Mouse (Mus musculus) kidney, postnatal 0 days (tissue): ENCODE data around the gene Fchsd2. TPM values are rescaled to one million over a fixed set of nuclear protein-coding genes. Genes with fewer than 3 reads are reported as not detected.

Experiments used
- ATAC-seq: fragments of 200-750 bp; cut with Nextera tagmentation; replicated peaks from 2 replicates; pipeline ENCODE4 v1.8.0; 2017; ENCODE audit warnings: low read depth, moderate number of reproducible peaks, moderate TSS enrichment, moderate library complexity; ENCODE audit not compliant: low FRiP score
- DNase-seq: peaks from one replicate; pipeline ENCODE4 v3.0.0-alpha.2; 2016; ENCODE audit warnings: low spot score
- H3K27ac ChIP-seq: fragments of 300-500 bp; sonication (generic); 2 replicates; pipeline ENCODE4 v1.5.1; 2014; ENCODE audit warnings: mild to moderate bottlenecking
- H3K27me3 ChIP-seq: fragments of 300-500 bp; sonication (generic); 2 replicates; pipeline ENCODE4 v1.6.1; 2014; ENCODE audit warnings: low read length, mixed read lengths; ENCODE audit not compliant: insufficient read depth
- H3K36me3 ChIP-seq: fragments of 300-500 bp; sonication (generic); 2 replicates; pipeline ENCODE4 v1.6.1; 2014; ENCODE audit warnings: low read length, mixed read lengths; ENCODE audit not compliant: insufficient read depth
- H3K4me1 ChIP-seq: fragments of 300-500 bp; sonication (generic); replicated peaks from 2 replicates; pipeline ENCODE4 v1.6.1; 2014; ENCODE audit warnings: antibody characterized with exemption, low read length, mixed read lengths; ENCODE audit not compliant: insufficient read depth
- H3K4me2 ChIP-seq: fragments of 300-500 bp; sonication (generic); 2 replicates; pipeline ENCODE4 v1.6.1; 2014; ENCODE audit warnings: mild to moderate bottlenecking, low read length, moderate library complexity, mixed read lengths
- H3K4me3 ChIP-seq: fragments of 300-500 bp; sonication (generic); replicated peaks from 2 replicates; pipeline ENCODE4 v1.5.1; 2014; ENCODE audit warnings: low read depth, low read length
- H3K9ac ChIP-seq: fragments of 300-500 bp; sonication (generic); 2 replicates; pipeline ENCODE4 v1.6.1; 2014; ENCODE audit warnings: low read depth, low read length
- H3K9me3 ChIP-seq: fragments of 300-500 bp; sonication (generic); replicated peaks from 2 replicates; pipeline ENCODE4 v1.6.1; 2016; ENCODE audit warnings: low read length, inconsistent platforms, mixed read lengths
- CTCF ChIP-seq: IDR thresholded peaks from 2 replicates; pipeline ENCODE4 v1.5.1; 2016; ENCODE audit warnings: antibody characterized with exemption, low read depth, mild to moderate bottlenecking, moderate library complexity
- WGBS: fragments of 180-500 bp; shearing (Covaris S2); extraction: QIAGEN DNeasy Blood & Tissue Kit; methylation state at CpG from one replicate; pipeline ENCODE4 v1.1.7; 2014; 5-methylcytosine and 5-hydroxymethylcytosine counted together
- polyA plus RNA-seq: library from polyadenylated mRNA; unstranded; fragments of >200 nt; fragmentation: Nextera tagmentation; extraction: Ambion mirVana; gene quantifications from 2 replicates; pipeline ENCODE4 v1.2.1, GENCODE M21; 2015

Fchsd2 gene
- polyA plus RNA-seq, 1 experiment from 2014 or later: 15.9 TPM

GRCm38 (mm10) chr7:101160266-101160665 lies 67.6 kb downstream of the Fchsd2 start:
- no peaks in the 10 kb centered on the region for H3K9me3 ChIP-seq
- no peak overlapping the region for H3K4me3 ChIP-seq
- TF ChIP-seq CTCF: no peak
- DNase-seq: no peak
- no peak overlapping the region for H3K9ac ChIP-seq
- H3K36me3 ChIP-seq: no peaks in the 10 kb centered on the region
- H3K27me3 ChIP-seq: no peaks in the 10 kb centered on the region
- H3K27ac ChIP-seq: no peak overlapping the region
- no peak overlapping the region for H3K4me2 ChIP-seq
- no peak for ATAC-seq
- 56% methylated on average over 2 of the region's 2 CpGs for WGBS
- no peaks in the 10 kb centered on the region for H3K4me1 ChIP-seq

DNA sequence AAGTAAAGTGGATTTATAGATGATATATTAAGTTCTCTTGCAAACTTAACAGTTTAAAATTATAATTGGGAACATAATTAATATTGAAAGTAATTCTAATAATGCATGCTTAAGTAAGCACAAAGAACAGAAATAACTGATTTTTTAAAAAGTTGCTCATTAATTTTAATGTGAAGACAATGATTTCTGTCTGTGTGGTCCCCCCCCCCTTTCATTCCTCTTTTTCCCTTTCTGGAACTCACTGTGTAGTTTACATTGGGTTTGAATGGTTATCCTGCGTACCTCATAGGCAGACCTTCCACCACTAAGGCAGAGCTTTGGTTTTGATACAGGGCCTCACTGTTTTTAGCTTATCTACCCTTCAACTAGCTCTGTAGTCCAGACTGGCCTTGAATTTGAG lies 70.1 kb downstream of the Fchsd2 start:
- Histone ChIP-seq H3K27ac (no peak overlapping the region), H3K4me3 (no peak overlapping the region), H3K9me3 (no peaks in the 10 kb centered on the region), H3K9ac (no peak overlapping the region), H3K4me1 (no peaks in the 10 kb centered on the region), H3K27me3 (no peaks in the 10 kb centered on the region), H3K36me3 (no peaks in the 10 kb centered on the region), H3K4me2 (no peak overlapping the region)
- DNase-seq: no peak
- no peak for ATAC-seq
- WGBS: 93% methylated on average over 1 of the region's 1 CpGs
- no peak for TF ChIP-seq CTCF

GRCm38 (mm10) chr7:101163878-101164277 lies 71.2 kb downstream of the Fchsd2 start:
- no peak for ATAC-seq
- no peak for DNase-seq
- Histone ChIP-seq H3K4me3 (no peak overlapping the region), H3K27ac (no peak overlapping the region), H3K27me3 (no peaks in the 10 kb centered on the region), H3K4me1 (no peaks in the 10 kb centered on the region), H3K4me2 (no peak overlapping the region), H3K36me3 (no peaks in the 10 kb centered on the region), H3K9me3 (no peaks in the 10 kb centered on the region), H3K9ac (no peak overlapping the region)
- WGBS: 76% methylated on average over 4 of the region's 4 CpGs
- TF ChIP-seq CTCF: no peak

DNA sequence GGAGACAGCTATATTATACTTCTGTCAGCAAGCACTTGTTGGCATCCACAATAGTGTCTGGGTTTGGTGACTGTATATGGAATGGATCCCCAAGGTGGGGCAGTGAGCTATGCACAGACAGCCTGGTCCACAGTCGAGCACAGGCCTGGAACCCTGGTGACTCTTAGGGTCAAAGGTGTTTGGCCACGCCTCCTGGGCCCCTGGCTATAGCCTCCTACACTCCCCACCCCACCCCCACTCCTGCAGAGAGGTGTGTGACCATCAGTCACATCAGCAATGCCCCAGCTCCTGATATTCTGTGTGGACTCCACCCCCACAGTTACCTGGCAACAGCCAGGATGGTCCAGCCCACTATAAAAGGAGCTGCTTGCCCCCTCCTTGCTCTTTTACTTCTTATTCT lies 73.9 kb downstream of the Fchsd2 start:
- H3K4me2 ChIP-seq: no peak overlapping the region
- H3K27me3 ChIP-seq: no peaks in the 10 kb centered on the region
- no peak for TF ChIP-seq CTCF
- DNase-seq (no peak), ATAC-seq (no peak)
- H3K4me1 ChIP-seq: no peaks in the 10 kb centered on the region
- no peak overlapping the region for H3K27ac ChIP-seq
- 43% methylated on average over 2 of the region's 2 CpGs for WGBS
- H3K9me3 ChIP-seq: no peaks in the 10 kb centered on the region
- no peak overlapping the region for H3K4me3 ChIP-seq
- no peak overlapping the region for H3K9ac ChIP-seq
- H3K36me3 ChIP-seq: no peaks in the 10 kb centered on the region

DNA sequence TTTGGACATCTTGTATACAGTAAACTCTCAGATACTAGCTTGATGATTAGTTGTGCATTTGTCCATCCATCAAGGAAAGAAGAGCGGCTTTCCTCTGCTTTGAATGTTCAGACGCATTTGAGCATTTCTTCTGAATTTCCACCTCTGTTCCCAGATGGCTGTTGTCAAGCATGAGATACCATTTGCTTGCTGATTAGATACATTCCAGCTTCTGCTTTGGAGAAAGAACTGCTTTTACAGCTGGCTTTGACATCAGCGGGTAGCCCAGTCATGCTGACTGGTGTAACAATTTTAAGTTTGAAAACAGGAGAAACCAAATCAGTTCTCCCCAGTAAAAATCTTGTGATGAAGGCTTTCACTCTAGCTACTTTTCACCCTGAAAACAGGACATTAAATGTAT lies 77.8 kb downstream of the Fchsd2 start:
- no peaks in the 10 kb centered on the region for H3K27me3 ChIP-seq
- TF ChIP-seq CTCF: no peak
- ATAC-seq (no peak), DNase-seq (peak; percentile 71)
- no peaks in the 10 kb centered on the region for H3K4me1 ChIP-seq
- no peak overlapping the region for H3K4me2 ChIP-seq
- 38% methylated on average over 3 of the region's 3 CpGs for WGBS
- H3K9ac ChIP-seq: no peak overlapping the region
- H3K4me3 ChIP-seq: no peak overlapping the region
- no peaks in the 10 kb centered on the region for H3K36me3 ChIP-seq
- no peak overlapping the region for H3K27ac ChIP-seq
- H3K9me3 ChIP-seq: no peaks in the 10 kb centered on the region

DNA sequence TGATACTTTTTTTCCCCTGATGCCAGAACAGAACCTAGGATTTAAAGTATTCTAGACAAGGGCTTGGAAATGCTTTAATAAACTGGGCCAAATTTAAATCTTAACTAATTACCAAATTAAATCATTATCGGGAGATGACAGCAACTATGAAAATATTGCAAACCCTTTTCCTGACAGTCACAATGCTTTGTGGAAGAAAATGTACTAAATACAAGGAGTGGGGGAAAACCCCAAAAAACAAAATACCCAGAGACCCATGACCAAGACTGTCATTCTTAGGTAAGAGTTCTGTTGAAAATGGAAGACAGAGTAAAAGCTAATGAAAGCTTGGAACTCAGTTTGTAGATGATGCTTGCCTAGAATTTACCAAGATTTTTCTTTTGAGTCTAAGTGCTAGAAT lies 78.3 kb downstream of the Fchsd2 start:
- WGBS: 82% methylated on average over 1 of the region's 1 CpGs
- H3K4me3 ChIP-seq: no peak overlapping the region
- ATAC-seq: no peak
- no peak for TF ChIP-seq CTCF
- no peaks in the 10 kb centered on the region for H3K36me3 ChIP-seq
- no peak overlapping the region for H3K4me2 ChIP-seq
- H3K27me3 ChIP-seq: no peaks in the 10 kb centered on the region
- no peaks in the 10 kb centered on the region for H3K9me3 ChIP-seq
- no peak overlapping the region for H3K9ac ChIP-seq
- no peak for DNase-seq
- no peak overlapping the region for H3K27ac ChIP-seq
- H3K4me1 ChIP-seq: no peaks in the 10 kb centered on the region

- no peaks in the 10 kb centered on the region for H3K4me1 ChIP-seq
- H3K9ac ChIP-seq: no peak overlapping the region
- H3K4me3 ChIP-seq: no peak overlapping the region
- TF ChIP-seq CTCF: no peak
- no peak for ATAC-seq
- WGBS: 81% methylated on average over 3 of the region's 3 CpGs
- H3K27me3 ChIP-seq: no peaks in the 10 kb centered on the region
- DNase-seq: no peak
- H3K4me2 ChIP-seq: no peak overlapping the region
- H3K36me3 ChIP-seq: no peaks in the 10 kb centered on the region
- no peaks in the 10 kb centered on the region for H3K9me3 ChIP-seq
- no peak overlapping the region for H3K27ac ChIP-seq
These were observed 80.7 kb downstream of the Fchsd2 start for GRCm38 (mm10) chr7:101173331-101173730.
